Mouse (Mus musculus) effector memory CD4-positive, alpha-beta T cell, adult 5 months (primary cell): Measurements from ENCODE around the gene Ptrh1. TPM values are rescaled to one million over a fixed set of nuclear protein-coding genes. Genes with fewer than 3 reads are reported as not detected.

Experiments
- polyA plus RNA-seq: library from polyadenylated mRNA; unstranded; fragments of 100-300 nt; shearing (Covaris generic); gene quantifications from one replicate; pipeline ENCODE4 v1.2.1, GENCODE M21; 2017

Ptrh1 gene
- polyA plus RNA-seq = 12.3 TPM

GRCm38 (mm10) chr2:32775359-32776074 lies at the start of gene Ptrh1, which contains the start of gene Ttc16:
Gene Ptrh1 (plus strand): TSS chr2:32775786.
Gene Ttc16 (minus strand): TSS chr2:32775633.

GRCm38 (mm10) chr2:32740916-32741272 lies 34.7 kb upstream of the Ptrh1 start, which contains the start of gene 6330409D20Rik:
Gene 6330409D20Rik (minus strand): TSS chr2:32741016.

GRCm38 (mm10) chr2:32757056-32757845 lies 18.3 kb upstream of the Ptrh1 start, which contains the start of gene Tor2a:
Gene Tor2a (plus strand): TSS chr2:32757234.

GRCm38 (mm10) chr2:32784048-32784681 lies 8.6 kb downstream of the Ptrh1 start, which contains the start of gene Cfap157:
Gene Cfap157 (minus strand): TSS chr2:32784428.

Other genes with a start within 250 kb of the Ptrh1 start
- gene Fam102a, start 240.5 kb upstream of the Ptrh1 start, polyA plus RNA-seq = 148 TPM
- gene Dpm2, start 204.9 kb upstream of the Ptrh1 start, polyA plus RNA-seq = 68.5 TPM
- not detected for gene Pip5kl1, start 201.0 kb upstream of the Ptrh1 start, polyA plus RNA-seq
- gene 9430097D07Rik, start 200.1 kb upstream of the Ptrh1 start, polyA plus RNA-seq = not detected
- 25.4 TPM for gene St6galnac4, start 188.7 kb upstream of the Ptrh1 start, polyA plus RNA-seq
- gene St6galnac6, start 176.1 kb upstream of the Ptrh1 start, polyA plus RNA-seq = 2.7 TPM
- gene Ak1, start 154.0 kb upstream of the Ptrh1 start, polyA plus RNA-seq = not detected
- gene Eng, start 129.2 kb upstream of the Ptrh1 start, polyA plus RNA-seq = not detected
- gene Fpgs, start 71.6 kb upstream of the Ptrh1 start, polyA plus RNA-seq = 14.1 TPM
- 126 TPM for gene Cdk9, start 62.7 kb upstream of the Ptrh1 start, polyA plus RNA-seq
- 62.7 TPM for gene Sh2d3c, start 54.7 kb upstream of the Ptrh1 start, polyA plus RNA-seq
- not detected for gene 6330409D20Rik, start 34.8 kb upstream of the Ptrh1 start, polyA plus RNA-seq
- 39.1 TPM for gene Tor2a, start 18.6 kb upstream of the Ptrh1 start, polyA plus RNA-seq
- gene Ttc16, start 153 bp upstream of the Ptrh1 start, polyA plus RNA-seq = 2.0 TPM
- 2.5 TPM for gene Cfap157, start 8.6 kb downstream of the Ptrh1 start, polyA plus RNA-seq
- 13.5 TPM for gene Stxbp1, start 71.5 kb downstream of the Ptrh1 start, polyA plus RNA-seq
- 1.5 TPM for gene Fam129b, start 100.3 kb downstream of the Ptrh1 start, polyA plus RNA-seq
- gene Rpl12, start 185.8 kb downstream of the Ptrh1 start, polyA plus RNA-seq = 42.5 TPM
- 5.4 TPM for gene Lrsam1, start 185.8 kb downstream of the Ptrh1 start, polyA plus RNA-seq
- gene Slc2a8, start 206.3 kb downstream of the Ptrh1 start, polyA plus RNA-seq = 14.6 TPM